Mouse (Mus musculus) testis, adult 2 months (tissue): Measurements from ENCODE around the gene Meox1. TPM values are rescaled to one million over a fixed set of nuclear protein-coding genes. Genes with fewer than 3 reads are reported as not detected.

Source experiments
- H3K27ac ChIP-seq: fragments of 200-500 bp; 2 replicates; pipeline ENCODE4 v1.5.1; 2012; ENCODE audit warnings: low read depth, low read length; ENCODE audit not compliant: control insufficient read depth, insufficient read depth
- H3K27me3 ChIP-seq: fragments of 200-500 bp; 2 replicates; pipeline ENCODE4 v1.6.1; 2012; ENCODE audit warnings: mild to moderate bottlenecking, low read length, moderate library complexity; ENCODE audit not compliant: control insufficient read depth, insufficient read depth
- H3K36me3 ChIP-seq: fragments of 200-500 bp; 2 replicates; pipeline ENCODE4 v1.6.1; 2012; ENCODE audit warnings: mild to moderate bottlenecking, low read length; ENCODE audit not compliant: control insufficient read depth, insufficient read depth
- H3K4me1 ChIP-seq: fragments of 200-500 bp; 2 replicates; pipeline ENCODE4 v1.6.1; 2012; ENCODE audit warnings: low read length; ENCODE audit not compliant: control insufficient read depth, insufficient read depth
- H3K4me3 ChIP-seq: fragments of 200-500 bp; 2 replicates; pipeline ENCODE4 v1.5.1; 2012; ENCODE audit warnings: low read depth, mild to moderate bottlenecking, low read length, moderate library complexity, mixed read lengths; ENCODE audit not compliant: control insufficient read depth
- CTCF ChIP-seq: fragments of 200-500 bp; IDR thresholded peaks from 2 replicates; pipeline ENCODE4 v1.5.1; 2012; ENCODE audit warnings: low read depth, mild to moderate bottlenecking, inconsistent platforms, low read length, moderate library complexity; ENCODE audit not compliant: control insufficient read depth, insufficient read depth, insufficient replicate concordance
- POLR2A ChIP-seq: fragments of 200-500 bp; IDR thresholded peaks from 2 replicates; pipeline ENCODE4 v1.6.1; 2012; ENCODE audit warnings: low read depth, mild to moderate bottlenecking, inconsistent platforms, low read length, moderate library complexity; ENCODE audit not compliant: control insufficient read depth
- polyA plus RNA-seq: library from polyadenylated mRNA; depleted of rRNA; stranded (reverse); fragments of >200 nt; gene quantifications from 2 replicates; pipeline ENCODE4 v1.2.3, GENCODE M21; 2012; rRNA removed

Meox1 gene
- polyA plus RNA-seq, 1 experiment: 1.7 TPM

- Histone ChIP-seq H3K27ac (no peak overlapping the region), H3K4me3 (no peak overlapping the region)
- no peak for TF ChIP-seq CTCF
- TF ChIP-seq POLR2A: no peak
Measured at GRCm38 (mm10) chr11:101830616-101831015, 63.6 kb downstream of the Meox1 start.

GRCm38 (mm10) chr11:101830112-101830511 lies 64.1 kb downstream of the Meox1 start:
- H3K36me3 ChIP-seq: no peaks in the 10 kb centered on the region
- no peaks in the 10 kb centered on the region; the same call in 1 of the 2 replicates for H3K27me3 ChIP-seq
- H3K27ac ChIP-seq: no peak overlapping the region
- no peaks in the 10 kb centered on the region for H3K4me1 ChIP-seq
- H3K4me3 ChIP-seq: no peak overlapping the region
- no peak for TF ChIP-seq CTCF
- no peak for TF ChIP-seq POLR2A

More at GRCm38 (mm10) chr11:101830616-101831015, 63.6 kb downstream of the Meox1 start:
- Histone ChIP-seq H3K27me3 (no peaks in the 10 kb centered on the region; the same call in 1 of the 2 replicates), H3K4me1 (no peaks in the 10 kb centered on the region), H3K36me3 (no peaks in the 10 kb centered on the region)

DNA sequence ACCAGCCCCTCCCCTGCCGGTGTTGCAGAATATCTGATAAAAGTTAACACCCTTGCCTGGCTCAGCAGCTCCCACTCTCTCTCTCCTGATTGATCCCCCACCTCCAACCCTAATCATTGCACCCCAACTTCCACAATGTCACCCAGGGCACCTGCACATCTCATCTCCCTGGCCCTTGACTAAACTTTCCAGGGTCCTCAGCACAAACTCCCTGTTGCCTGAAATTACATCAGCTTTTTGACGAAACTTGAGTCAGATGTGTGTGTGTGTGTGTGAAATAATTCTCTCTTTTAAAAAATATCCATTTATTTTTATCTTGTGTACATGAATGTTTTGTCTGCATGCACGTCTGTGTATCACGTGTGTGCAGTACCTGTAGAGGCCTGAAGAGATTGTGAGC lies 65.5 kb downstream of the Meox1 start:
- no peak for TF ChIP-seq CTCF
- TF ChIP-seq POLR2A: no peak
- H3K27me3 ChIP-seq: no peaks in the 10 kb centered on the region; the same call in 1 of the 2 replicates

More for the DNA sequence above, 65.5 kb downstream of the Meox1 start:
- H3K4me1 ChIP-seq: no peaks in the 10 kb centered on the region
- H3K4me3 ChIP-seq: no peak overlapping the region
- H3K27ac ChIP-seq: no peak overlapping the region
- H3K36me3 ChIP-seq: no peaks in the 10 kb centered on the region

Other genes starting within 250 kb of the Meox1 start
- gene Arl4d, start 228.8 kb downstream of the Meox1 start, polyA plus RNA-seq: 10.2 and 12.3 TPM in 2 replicates
- gene Dhx8, start 161.5 kb downstream of the Meox1 start, polyA plus RNA-seq: 21.0 and 21.3 TPM in 2 replicates
- gene Etv4, start 109.0 kb downstream of the Meox1 start, polyA plus RNA-seq: 0.53 and 1.1 TPM in 2 replicates
- 2.4 and 6.4 TPM in 2 replicates for gene Sost, start 72.6 kb upstream of the Meox1 start, polyA plus RNA-seq
- 72.2 and 94.1 TPM in 2 replicates for gene Cfap97d1, start 89.9 kb upstream of the Meox1 start, polyA plus RNA-seq
- gene Dusp3, start 92.6 kb upstream of the Meox1 start, polyA plus RNA-seq: 249 and 266 TPM in 2 replicates
- gene Mpp3, start 134.1 kb upstream of the Meox1 start, polyA plus RNA-seq: 11.0 and 14.7 TPM in 2 replicates
- gene Cd300lg, start 147.1 kb upstream of the Meox1 start, polyA plus RNA-seq: 2.5 and 2.7 TPM in 2 replicates
- gene Mpp2, start 194.1 kb upstream of the Meox1 start, polyA plus RNA-seq: 1.2 and 1.5 TPM in 2 replicates
- gene Ppy, start 206.9 kb upstream of the Meox1 start, polyA plus RNA-seq: not detected in 2 replicates
- 8.2 and 9.4 TPM in 2 replicates for gene Pyy, start 213.5 kb upstream of the Meox1 start, polyA plus RNA-seq